Mouse (Mus musculus) layer of hippocampus, adult 9-10 months (tissue): ENCODE data around the gene Exoc7.
"Not testable (repeated sequence)": the region's sequence is repeated elsewhere in the genome, so short reads cannot be mapped to it uniquely, and the experiment has no call there.

ENCODE experiments used
- DNase-seq: peaks from one replicate; pipeline ENCODE4 v3.0.0; 2022; ENCODE audit warnings: low spot score

Exoc7 gene

GRCm38 (mm10) chr11:116277184-116277583, 29.8 kb downstream of the Exoc7 start:
- DNase-seq = not testable (repeated sequence)

GRCm38 (mm10) chr11:116274045-116274666, 32.9 kb downstream of the Exoc7 start, which contains the start of gene Srp68:
TSS of gene Srp68 (minus strand) at chr11:116274217.
- DNase-seq = peak; percentile 83

- no peak for DNase-seq
These were observed 33.5 kb downstream of the Exoc7 start for GRCm38 (mm10) chr11:116273469-116274044.

GRCm38 (mm10) chr11:116272589-116273468, 34.2 kb downstream of the Exoc7 start:
- no peak for DNase-seq

GRCm38 (mm10) chr11:116269560-116269959, 37.5 kb downstream of the Exoc7 start:
- no peak for DNase-seq

GRCm38 (mm10) chr11:116268313-116268712, 38.7 kb downstream of the Exoc7 start:
- no peak for DNase-seq

- no peak for DNase-seq
These were observed 39.4 kb downstream of the Exoc7 start for GRCm38 (mm10) chr11:116267637-116268036.

- no peak for DNase-seq
These were observed 41.2 kb downstream of the Exoc7 start for GRCm38 (mm10) chr11:116265850-116266249.

- DNase-seq = no peak
These were observed 41.7 kb downstream of the Exoc7 start for GRCm38 (mm10) chr11:116265352-116265751.

- no peak for DNase-seq
These were observed 46.8 kb downstream of the Exoc7 start for GRCm38 (mm10) chr11:116260259-116260658.

GRCm38 (mm10) chr11:116259461-116259860, 47.6 kb downstream of the Exoc7 start:
- DNase-seq = no peak

- DNase-seq = no peak
These were observed 50.9 kb downstream of the Exoc7 start for GRCm38 (mm10) chr11:116255982-116256675.

GRCm38 (mm10) chr11:116255090-116255981, 51.7 kb downstream of the Exoc7 start:
- no peak for DNase-seq

- DNase-seq = no peak
These were observed 52.4 kb downstream of the Exoc7 start for GRCm38 (mm10) chr11:116254627-116255026.

- DNase-seq = no peak
These were observed 53.9 kb downstream of the Exoc7 start for GRCm38 (mm10) chr11:116253076-116253600.

- DNase-seq = no peak
These were observed 56.1 kb downstream of the Exoc7 start for GRCm38 (mm10) chr11:116250898-116251297.

- no peak for DNase-seq
These were observed 59.4 kb downstream of the Exoc7 start for GRCm38 (mm10) chr11:116247502-116248222.

- no peak for DNase-seq
These were observed 61.4 kb downstream of the Exoc7 start for GRCm38 (mm10) chr11:116245616-116246015.

- no peak for DNase-seq
These were observed 62.5 kb downstream of the Exoc7 start for GRCm38 (mm10) chr11:116244580-116244979.

- no peak for DNase-seq
These were observed 65.2 kb downstream of the Exoc7 start for GRCm38 (mm10) chr11:116241744-116242235.
